Mouse (Mus musculus): ENCODE results near the gene Ctsl. TPM values are rescaled to one million over a fixed set of nuclear protein-coding genes. Genes with fewer than 3 reads are reported as not detected.

Ctsl gene
- polyA plus RNA-seq, 1 experiment from 2014 or later = 164 TPM

Other genes starting within 250 kb of the Ctsl start
- gene Slc35d2, start 241.5 kb downstream of the Ctsl start, polyA plus RNA-seq (2014; fragmentation: Nextera tagmentation; extraction: Ambion mirVana) = 4.2 and 5.8 TPM in 2 replicates
- 21.2 and 25.1 TPM in 2 replicates for gene Zfp367, start 217.7 kb downstream of the Ctsl start, polyA plus RNA-seq (2014; fragmentation: Nextera tagmentation; extraction: Ambion mirVana)
- gene Habp4, start 209.1 kb downstream of the Ctsl start, polyA plus RNA-seq (2014; fragmentation: Nextera tagmentation; extraction: Ambion mirVana) = 15.0 and 15.2 TPM in 2 replicates
- gene Cdc14b, start 95.6 kb downstream of the Ctsl start, polyA plus RNA-seq (2014; fragmentation: Nextera tagmentation; extraction: Ambion mirVana) = 16.6 and 17.5 TPM in 2 replicates
- gene Aaed1, start 58.2 kb downstream of the Ctsl start, polyA plus RNA-seq (2014; fragmentation: Nextera tagmentation; extraction: Ambion mirVana) = 43.0 and 45.5 TPM in 2 replicates
- gene Cdk20, start 61.4 kb upstream of the Ctsl start, polyA plus RNA-seq (2014; fragmentation: Nextera tagmentation; extraction: Ambion mirVana) = 6.4 and 7.9 TPM in 2 replicates
- not detected in 2 replicates for gene Fam240b, start 126.9 kb upstream of the Ctsl start, polyA plus RNA-seq (2014; fragmentation: Nextera tagmentation; extraction: Ambion mirVana)

All from liver, embryonic 11.5 days (tissue).